Mouse (Mus musculus) heart, embryonic 12.5 days (tissue): ENCODE results near the gene Kansl1l. TPM values are rescaled to one million over a fixed set of nuclear protein-coding genes. Genes with fewer than 3 reads are reported as not detected.

Experiments used
- ATAC-seq: fragments of 200-750 bp; cut with Nextera tagmentation; 2 replicates; pipeline ENCODE4 v1.8.0; 2017; ENCODE audit warnings: moderate TSS enrichment, moderate library complexity; ENCODE audit not compliant: insufficient number of reproducible peaks, low FRiP score
- H3K27ac ChIP-seq: fragments of 300-500 bp; sonication (generic); 2 replicates; pipeline ENCODE4 v1.5.1; 2016; ENCODE audit warnings: mild to moderate bottlenecking, moderate library complexity; ENCODE audit not compliant: poor library complexity, severe bottlenecking
- H3K27me3 ChIP-seq: fragments of 300-500 bp; sonication (generic); replicated peaks from 2 replicates; pipeline ENCODE4 v1.6.1; 2016; ENCODE audit warnings: mild to moderate bottlenecking, moderate library complexity
- H3K36me3 ChIP-seq: fragments of 300-500 bp; sonication (generic); 2 replicates; pipeline ENCODE4 v1.6.1; 2016; ENCODE audit warnings: mild to moderate bottlenecking, moderate library complexity
- H3K4me1 ChIP-seq: fragments of 300-500 bp; sonication (generic); replicated peaks from 2 replicates; pipeline ENCODE4 v1.6.1; 2016; ENCODE audit warnings: mild to moderate bottlenecking
- H3K4me2 ChIP-seq: fragments of 300-500 bp; sonication (generic); 2 replicates; pipeline ENCODE4 v1.6.1; 2016; ENCODE audit warnings: mild to moderate bottlenecking, moderate library complexity
- H3K4me3 ChIP-seq: fragments of 300-500 bp; sonication (generic); 2 replicates; pipeline ENCODE4 v1.5.1; 2016; ENCODE audit warnings: mild to moderate bottlenecking
- H3K9ac ChIP-seq: fragments of 300-500 bp; sonication (generic); 2 replicates; pipeline ENCODE4 v1.6.1; 2016; ENCODE audit warnings: mild to moderate bottlenecking, moderate library complexity
- H3K9me3 ChIP-seq: fragments of 300-500 bp; sonication (generic); replicated peaks from 2 replicates; pipeline ENCODE4 v1.6.1; 2016; ENCODE audit warnings: mild to moderate bottlenecking, moderate library complexity
- WGBS: fragments of 180-500 bp; shearing (Covaris S2); methylation state at CpG from one replicate; pipeline ENCODE4 v1.1.7; 2016; 5-methylcytosine and 5-hydroxymethylcytosine counted together
- polyA plus RNA-seq: library from polyadenylated mRNA; unstranded; fragments of >200 nt; fragmentation: Nextera tagmentation; extraction: Ambion mirVana; gene quantifications from 2 replicates; pipeline ENCODE4 v1.2.1, GENCODE M21; 2016

The Kansl1l gene
- polyA plus RNA-seq, 1 experiment from 2014 or later: 12.1 TPM

DNA sequence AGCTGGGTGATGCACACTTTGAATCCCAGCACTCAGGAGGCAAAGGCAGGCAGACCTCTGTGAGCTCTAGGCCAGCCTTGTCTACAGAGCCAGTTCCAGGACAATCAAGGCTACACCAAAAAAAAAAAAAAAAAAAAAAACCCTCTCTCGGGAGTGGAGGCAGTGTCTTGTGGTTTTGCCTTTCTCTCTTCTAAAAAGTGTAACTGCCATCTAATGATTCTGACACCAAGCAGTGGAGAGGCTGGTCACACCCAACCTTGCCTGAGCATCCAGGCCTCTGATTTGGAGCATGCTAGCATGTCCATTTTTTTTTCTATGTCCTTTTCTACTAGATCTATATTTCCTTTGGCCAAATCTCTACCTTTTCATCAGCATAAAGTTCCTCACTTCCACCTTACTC, 21.8 kb upstream of the Kansl1l start:
- H3K36me3 ChIP-seq: peaks cover 54% of the 10 kb centered on the region
- H3K27ac ChIP-seq: peak overlapping the region; percentile 16; the same call in 1 of the 2 replicates
- no peak overlapping the region for H3K4me2 ChIP-seq
- no peaks in the 10 kb centered on the region for H3K9me3 ChIP-seq
- H3K9ac ChIP-seq: no peak overlapping the region
- no peak for ATAC-seq
- 82% methylated on average over 1 of the region's 1 CpGs for WGBS
- H3K27me3 ChIP-seq: no peaks in the 10 kb centered on the region
- no peak overlapping the region for H3K4me3 ChIP-seq
- H3K4me1 ChIP-seq: peaks cover 8% of the 10 kb centered on the region; the same call in 1 of the 2 replicates

- ATAC-seq: no peak
- no peaks in the 10 kb centered on the region for H3K27me3 ChIP-seq
- H3K9me3 ChIP-seq: no peaks in the 10 kb centered on the region
- no peak overlapping the region for H3K9ac ChIP-seq
- no peak overlapping the region for H3K4me2 ChIP-seq
- H3K27ac ChIP-seq: peak overlapping the region; percentile 16; the same call in 1 of the 2 replicates
- peaks cover 8% of the 10 kb centered on the region; the same call in 1 of the 2 replicates for H3K4me1 ChIP-seq
- WGBS: 58% methylated on average over 16 of the region's 16 CpGs
- peaks cover 58% of the 10 kb centered on the region for H3K36me3 ChIP-seq
- no peak overlapping the region for H3K4me3 ChIP-seq
These were observed 21.1 kb upstream of the Kansl1l start for GRCm38 (mm10) chr1:66838184-66839042.

- Histone ChIP-seq H3K4me1 (peaks cover 8% of the 10 kb centered on the region; the same call in 1 of the 2 replicates), H3K4me2 (no peak overlapping the region), H3K27ac (no peak overlapping the region), H3K36me3 (peaks cover 51% of the 10 kb centered on the region), H3K4me3 (no peak overlapping the region), H3K9ac (no peak overlapping the region), H3K9me3 (no peaks in the 10 kb centered on the region), H3K27me3 (no peaks in the 10 kb centered on the region)
- WGBS: 76% methylated on average over 3 of the region's 3 CpGs
- no peak for ATAC-seq
These were observed 19.8 kb upstream of the Kansl1l start for GRCm38 (mm10) chr1:66837207-66837606.

DNA sequence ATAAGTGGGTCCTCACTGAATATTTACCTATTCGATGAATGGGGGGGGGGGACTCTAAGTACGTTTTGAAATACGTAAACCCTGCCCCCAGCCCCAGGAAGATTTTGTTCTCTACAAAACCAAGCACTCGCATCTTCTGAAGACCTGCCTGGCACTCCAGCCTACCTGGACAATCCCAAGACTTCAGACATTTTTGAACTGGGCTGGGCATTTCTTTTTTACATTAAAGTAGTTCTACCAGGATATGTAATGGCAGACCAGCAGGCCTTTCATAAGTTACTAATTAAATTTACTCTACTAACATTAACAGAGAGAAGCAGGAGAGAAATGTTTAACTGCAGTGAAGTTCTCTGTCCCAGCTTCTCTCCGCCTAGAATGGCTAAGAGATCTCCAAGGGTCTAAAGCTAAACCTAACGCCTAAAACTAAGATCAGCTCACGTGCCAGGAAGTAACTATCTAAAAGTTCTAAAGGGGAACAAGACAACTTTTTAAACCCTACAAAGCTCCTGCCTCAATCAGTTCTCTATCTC, 15.3 kb upstream of the Kansl1l start:
- peaks cover 46% of the 10 kb centered on the region for H3K36me3 ChIP-seq
- H3K4me1 ChIP-seq: no peaks in the 10 kb centered on the region
- no peak overlapping the region for H3K9ac ChIP-seq
- no peak overlapping the region for H3K4me2 ChIP-seq
- no peaks in the 10 kb centered on the region for H3K27me3 ChIP-seq
- no peak for ATAC-seq
- no peak overlapping the region for H3K27ac ChIP-seq
- no peaks in the 10 kb centered on the region for H3K9me3 ChIP-seq
- H3K4me3 ChIP-seq: no peak overlapping the region
- 81% methylated on average over 7 of the region's 7 CpGs for WGBS

DNA sequence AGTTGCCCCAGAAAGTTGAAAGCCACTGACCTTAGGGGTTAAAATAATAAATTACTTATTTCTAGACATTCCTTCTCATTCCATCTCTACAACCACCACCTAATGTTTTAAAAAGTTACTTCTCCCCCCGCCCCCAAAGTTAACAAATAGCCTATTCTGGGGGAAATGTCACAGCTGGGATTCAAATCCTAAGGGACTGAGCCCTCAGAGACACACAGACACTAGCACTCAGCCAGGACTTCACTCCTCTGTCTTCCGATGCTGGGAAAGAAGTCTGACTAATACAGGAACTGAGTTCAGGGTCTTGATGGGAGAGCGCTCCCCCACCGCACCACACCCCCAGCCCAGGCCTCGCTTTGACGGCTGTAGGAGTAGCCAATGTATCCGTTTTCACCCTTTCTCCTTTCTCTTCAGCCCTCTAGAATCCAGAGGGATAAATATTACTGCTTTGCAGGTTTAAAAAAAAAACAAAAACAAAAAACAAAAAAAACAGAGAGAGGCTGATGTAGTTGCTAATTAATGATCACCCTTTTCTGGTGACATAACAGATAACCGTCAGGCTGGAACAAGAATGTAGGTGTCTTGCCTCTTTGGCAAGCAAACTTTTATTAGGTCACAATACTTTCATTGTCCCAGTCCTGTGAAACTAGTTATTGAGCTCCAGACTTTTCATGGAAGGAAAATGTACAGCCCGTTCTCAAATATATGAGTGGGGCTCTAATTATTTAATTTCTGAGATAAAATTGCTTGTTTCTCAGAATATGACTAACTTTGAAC, 14.7 kb upstream of the Kansl1l start:
- peaks cover 44% of the 10 kb centered on the region for H3K36me3 ChIP-seq
- no peaks in the 10 kb centered on the region for H3K9me3 ChIP-seq
- no peak overlapping the region for H3K4me3 ChIP-seq
- no peak overlapping the region for H3K9ac ChIP-seq
- peaks cover 5% of the 10 kb centered on the region; the same call in 1 of the 2 replicates for H3K4me1 ChIP-seq
- 71% methylated on average over 9 of the region's 9 CpGs for WGBS
- H3K4me2 ChIP-seq: no peak overlapping the region
- H3K27ac ChIP-seq: no peak overlapping the region
- ATAC-seq: no peak
- H3K27me3 ChIP-seq: no peaks in the 10 kb centered on the region

DNA sequence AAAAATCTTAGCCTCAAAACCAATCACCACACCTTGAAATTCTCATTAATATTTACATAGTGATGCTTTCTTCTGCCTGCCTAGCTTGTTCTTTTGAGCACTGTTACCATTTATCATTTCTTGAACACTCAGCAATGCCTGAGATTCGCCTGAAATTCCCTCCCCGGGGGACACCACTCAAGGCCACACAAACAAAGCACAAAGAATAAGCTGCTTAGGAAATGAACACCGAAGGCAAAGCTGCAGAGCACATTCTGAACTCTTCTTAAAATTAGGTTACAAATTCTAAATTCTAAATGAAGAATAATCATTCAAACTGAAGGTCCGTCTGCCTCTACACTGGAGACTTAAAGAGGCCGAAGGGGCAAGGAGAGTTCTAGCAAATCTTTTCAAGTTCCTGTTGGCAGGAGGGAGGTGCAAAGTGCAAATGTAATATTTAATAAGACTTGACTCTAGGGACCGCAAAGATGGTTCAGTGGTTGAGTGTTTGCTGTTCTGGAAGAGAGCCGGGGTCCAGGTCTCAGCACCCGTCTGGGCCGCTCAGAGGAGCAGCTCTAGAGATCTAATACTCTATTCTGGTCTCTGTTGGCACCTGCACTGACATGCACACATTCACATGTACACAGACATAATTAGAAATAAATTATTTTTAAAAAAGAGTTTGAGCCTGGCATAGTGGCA, 12.2 kb upstream of the Kansl1l start:
- WGBS: 81% methylated on average over 9 of the region's 9 CpGs
- Histone ChIP-seq H3K4me2 (no peak overlapping the region), H3K27ac (no peak overlapping the region), H3K9me3 (no peaks in the 10 kb centered on the region), H3K4me1 (peaks cover 7% of the 10 kb centered on the region; the same call in 1 of the 2 replicates), H3K4me3 (no peak overlapping the region), H3K9ac (no peak overlapping the region), H3K27me3 (no peaks in the 10 kb centered on the region), H3K36me3 (peaks cover 28% of the 10 kb centered on the region)
- no peak for ATAC-seq

- Histone ChIP-seq H3K27ac (no peak overlapping the region), H3K36me3 (0 out of 2 replicates have a peak, but pooled peaks cover 3% of the 10 kb centered on the region), H3K9ac (no peak overlapping the region), H3K4me2 (no peak overlapping the region), H3K4me1 (peaks cover 7% of the 10 kb centered on the region), H3K9me3 (no peaks in the 10 kb centered on the region), H3K27me3 (no peaks in the 10 kb centered on the region), H3K4me3 (no peak overlapping the region)
- ATAC-seq: no peak
- 74% methylated on average over 9 of the region's 9 CpGs for WGBS
These were observed 4.6 kb upstream of the Kansl1l start for GRCm38 (mm10) chr1:66821966-66822365.

DNA sequence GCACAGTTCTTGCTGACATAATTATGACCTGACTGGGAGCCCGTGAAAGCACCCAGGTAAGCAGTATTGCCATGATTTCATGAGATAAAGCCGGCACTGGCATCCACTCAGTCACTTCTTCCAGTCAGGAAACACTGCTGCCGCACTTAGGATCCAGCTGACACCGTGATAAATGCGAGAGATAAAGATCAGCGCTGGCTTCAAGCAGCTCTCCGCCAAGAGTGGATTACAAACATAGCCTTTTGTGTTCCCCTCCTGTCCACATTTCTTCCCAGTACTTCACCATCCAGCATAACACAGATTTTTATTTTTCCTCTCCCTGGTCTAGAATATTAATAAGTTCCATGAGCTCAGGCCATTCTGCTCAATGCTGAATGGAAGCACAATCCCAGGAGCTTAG, 2.9 kb upstream of the Kansl1l start:
- Histone ChIP-seq H3K9ac (no peak overlapping the region), H3K4me3 (no peak overlapping the region), H3K27me3 (no peaks in the 10 kb centered on the region), H3K9me3 (no peaks in the 10 kb centered on the region), H3K36me3 (no peaks in the 10 kb centered on the region), H3K4me2 (no peak overlapping the region), H3K27ac (no peak overlapping the region), H3K4me1 (peaks cover 5% of the 10 kb centered on the region)
- no peak for ATAC-seq
- 9% methylated on average over 7 of the region's 7 CpGs for WGBS

GRCm38 (mm10) chr1:66817865-66818315, 528 bp upstream of the Kansl1l start:
- peak overlapping the region; percentile 80 for H3K4me3 ChIP-seq
- peaks cover 8% of the 10 kb centered on the region for H3K4me1 ChIP-seq
- no peaks in the 10 kb centered on the region for H3K36me3 ChIP-seq
- peak overlapping the region; percentile 76 for H3K9ac ChIP-seq
- under 1% methylated on average over 20 of the region's 20 CpGs for WGBS
- H3K27me3 ChIP-seq: no peaks in the 10 kb centered on the region
- no peak for ATAC-seq
- H3K27ac ChIP-seq: peak overlapping the region; percentile 96
- H3K4me2 ChIP-seq: peak overlapping the region; percentile 93
- H3K9me3 ChIP-seq: no peaks in the 10 kb centered on the region

- H3K9me3 ChIP-seq: no peaks in the 10 kb centered on the region
- H3K4me2 ChIP-seq: peak overlapping the region; percentile 93
- WGBS: 0% methylated on average over 42 of the region's 63 CpGs
- H3K27ac ChIP-seq: peak overlapping the region; percentile 96
- H3K27me3 ChIP-seq: no peaks in the 10 kb centered on the region
- H3K4me1 ChIP-seq: peaks cover 8% of the 10 kb centered on the region
- ATAC-seq: peak; percentile 89
- H3K4me3 ChIP-seq: peak overlapping the region; percentile 80
- peak overlapping the region; percentile 94 for H3K9ac ChIP-seq
- H3K36me3 ChIP-seq: no peaks in the 10 kb centered on the region
These were observed 417 bp downstream of the Kansl1l start for GRCm38 (mm10) chr1:66816837-66817452.
